Mouse (Mus musculus) right cerebral cortex, postnatal 4 days (tissue): ENCODE measurements at regions not wholly inside any gene's neighbourhood (a gene's known extent, or its start where the extent isn't known, plus 50 kb on each side); places are given as distances from the start of the nearest gene placed in this dataset.

ENCODE experiments used
- DNase-seq: peaks from one replicate; pipeline ENCODE4 v3.0.0-alpha.2; 2022

DNA sequence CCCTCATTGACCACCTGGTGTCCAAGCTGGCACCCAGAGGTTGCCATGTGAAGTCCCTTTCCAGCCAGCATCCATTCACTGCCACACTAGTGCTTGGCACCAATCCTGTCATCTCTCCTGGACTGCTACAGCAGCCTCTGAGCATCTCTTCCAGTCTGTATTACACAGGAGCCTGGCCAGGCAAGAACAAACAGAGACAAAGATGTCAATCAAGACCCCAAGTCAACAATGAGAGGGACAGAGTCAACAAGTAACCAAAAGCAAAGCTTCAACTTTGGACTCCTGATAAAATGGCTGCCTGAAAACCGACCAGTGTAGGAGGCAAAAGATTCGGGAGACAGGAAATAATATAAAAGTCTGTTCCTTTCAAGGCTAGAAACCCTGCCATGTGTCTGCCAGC is 227.3 kb upstream of the Prox1 start:
- no peak for DNase-seq

DNA sequence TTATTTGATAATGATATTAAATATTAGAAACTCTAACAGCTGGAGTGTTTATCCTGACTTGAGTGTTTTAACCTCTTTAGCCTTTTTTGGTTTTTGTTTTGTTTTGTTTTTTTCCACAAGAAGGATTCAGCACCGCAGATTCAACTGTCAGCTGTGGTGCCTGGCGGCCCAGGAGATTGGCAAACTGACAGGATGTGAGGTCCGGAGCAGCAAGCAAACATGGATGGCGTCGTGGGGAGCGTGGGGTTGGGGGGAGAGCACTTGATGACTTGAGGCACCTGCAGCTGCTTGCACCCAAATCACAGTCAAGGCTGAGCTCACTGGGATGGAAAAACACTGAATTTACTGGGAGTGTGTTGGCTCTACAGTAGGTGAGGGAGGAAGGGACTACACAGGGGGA is 222.5 kb upstream of the Prox1 start:
- no peak for DNase-seq

DNA sequence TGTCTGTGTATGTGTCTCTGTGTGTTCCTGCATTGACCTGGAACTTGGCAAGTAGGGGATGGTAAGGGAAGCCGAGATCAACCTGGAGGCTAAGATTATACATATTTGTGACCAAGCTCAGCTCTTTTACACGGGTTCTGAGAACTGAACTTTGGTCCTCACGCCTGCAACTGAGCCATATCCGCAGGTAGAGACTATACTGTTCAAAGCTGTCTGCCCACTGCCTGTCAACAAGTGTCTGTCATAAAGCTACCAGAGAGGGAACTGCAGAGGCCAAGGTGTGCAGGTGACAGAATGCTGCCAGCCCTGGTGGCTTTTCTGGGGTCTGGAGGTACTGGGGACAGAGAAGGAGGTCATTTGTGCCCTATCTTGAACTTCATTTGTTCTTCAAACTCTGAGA is 218.3 kb upstream of the Prox1 start:
- DNase-seq = no peak

DNA sequence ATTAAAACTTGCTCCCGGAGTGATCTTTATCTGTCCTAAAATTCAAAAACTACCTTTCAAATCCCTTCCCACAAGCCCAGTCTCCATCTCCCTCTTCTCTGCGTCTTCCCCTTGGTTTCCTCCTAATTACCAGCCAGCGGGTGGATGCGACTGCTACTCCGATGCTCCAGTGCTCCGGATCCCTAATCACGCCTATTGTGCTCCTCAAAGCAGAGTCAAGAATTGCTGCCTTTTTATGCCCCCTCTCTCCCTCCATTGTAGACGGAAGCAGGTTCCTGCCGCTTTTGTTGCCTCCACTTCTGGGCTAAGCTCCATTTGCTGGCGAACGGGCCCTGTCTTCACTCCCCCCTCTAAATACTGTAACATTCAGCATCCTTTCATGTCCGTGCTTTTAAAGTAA is 214.0 kb upstream of the Prox1 start:
- no peak for DNase-seq

DNA sequence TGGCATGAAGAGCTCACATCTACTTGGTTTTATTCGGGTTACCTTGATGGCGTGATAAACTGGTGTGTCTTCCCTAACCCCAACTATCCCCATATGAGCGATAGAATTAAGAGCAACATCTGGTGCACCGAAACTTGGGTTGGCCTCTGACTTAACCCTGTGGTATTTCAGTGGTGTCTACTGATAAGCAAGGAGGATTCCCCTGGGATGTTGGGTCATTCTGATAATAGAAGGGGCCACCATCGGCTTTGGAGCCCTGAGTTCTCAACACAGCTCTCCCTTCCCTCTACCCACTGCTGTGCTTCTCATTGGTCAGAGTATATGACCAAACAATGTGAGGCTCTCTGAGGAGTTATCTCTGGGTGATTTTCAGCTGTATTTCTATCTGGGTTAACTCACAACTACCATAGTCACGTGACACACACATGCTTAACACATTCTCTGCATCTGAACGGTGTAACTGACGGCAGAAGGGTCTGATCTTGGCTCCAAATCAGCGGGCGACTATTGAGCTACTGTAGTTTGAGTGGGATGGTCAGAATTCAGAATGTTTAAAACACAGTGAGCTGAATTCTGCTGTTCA is 212.8 kb upstream of the Prox1 start:
- no peak for DNase-seq

DNA sequence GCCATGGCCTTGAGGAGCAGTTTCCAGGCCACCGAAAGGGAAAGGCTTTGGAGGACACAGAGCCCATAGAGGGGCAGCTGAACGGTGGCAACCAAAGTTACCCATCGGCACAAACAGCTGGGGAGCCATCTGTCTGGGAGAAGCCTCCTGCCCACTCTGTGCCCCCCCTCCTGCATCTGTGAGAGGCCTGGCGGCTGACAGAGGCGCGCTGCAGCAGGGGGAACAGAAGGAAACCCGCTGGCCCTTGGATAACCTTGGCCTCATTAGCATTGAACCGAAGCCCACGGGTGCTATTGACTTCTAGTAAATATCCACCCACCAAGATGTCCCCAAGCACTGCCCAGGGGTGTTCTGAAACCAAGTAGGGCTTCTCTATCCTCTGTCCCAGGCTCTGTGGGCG is 209.6 kb upstream of the Prox1 start:
- DNase-seq = no peak

DNA sequence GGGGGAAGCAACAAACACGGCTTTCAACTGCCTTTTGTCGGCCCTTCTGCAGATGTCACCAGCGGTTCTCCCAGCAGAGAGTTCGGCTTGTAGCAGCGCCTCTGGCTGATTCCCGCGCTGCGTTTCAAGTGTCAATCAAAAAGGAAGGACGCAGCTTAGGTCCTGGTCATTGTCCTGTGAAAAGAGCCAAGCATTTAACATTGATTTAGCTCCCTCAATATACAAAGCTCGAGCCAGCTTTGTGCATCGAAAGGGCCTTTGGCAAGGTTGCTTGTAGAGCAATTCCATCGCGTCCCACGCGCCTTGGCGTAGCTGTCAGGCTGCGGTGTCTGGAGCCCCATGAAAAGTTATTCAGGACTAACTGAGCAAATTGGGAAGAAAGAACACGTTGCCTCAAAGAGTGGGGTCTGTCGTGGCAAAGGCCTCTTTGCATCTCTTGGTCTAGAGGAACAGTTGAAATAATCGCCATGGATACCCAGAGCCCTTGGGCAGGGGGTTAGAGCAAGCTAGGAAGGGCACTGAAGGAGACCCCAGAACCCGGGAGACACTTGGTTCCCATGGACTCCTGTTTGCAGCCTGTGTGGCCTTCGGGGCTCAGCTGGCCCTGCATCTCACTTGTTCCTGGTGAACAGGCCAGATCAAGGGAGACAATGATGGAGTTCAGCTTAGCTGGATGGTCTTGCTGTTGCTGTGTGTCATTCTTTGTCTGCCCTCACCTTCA is 204.8 kb upstream of the Prox1 start:
- DNase-seq = no peak

DNA sequence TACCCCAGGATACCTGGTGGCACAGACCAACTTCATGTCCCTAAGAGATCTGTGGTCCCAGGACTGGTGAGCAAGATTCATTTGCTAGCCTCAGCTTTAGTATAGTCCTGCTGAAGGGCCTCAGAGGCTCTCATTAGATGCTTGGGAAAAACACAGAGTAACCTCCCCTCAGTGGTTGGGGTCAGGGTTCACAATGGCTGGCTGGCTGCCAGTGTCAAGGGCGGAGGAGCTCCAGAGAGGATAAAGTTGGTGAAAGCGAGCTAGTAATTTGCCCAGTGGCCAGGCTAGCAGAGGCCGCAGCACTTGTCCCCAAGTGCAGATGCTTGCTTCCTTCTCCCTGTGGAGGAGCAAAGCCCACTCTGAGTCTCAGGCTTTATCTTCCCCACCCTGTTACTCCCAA is 203.8 kb upstream of the Prox1 start:
- DNase-seq = no peak

DNA sequence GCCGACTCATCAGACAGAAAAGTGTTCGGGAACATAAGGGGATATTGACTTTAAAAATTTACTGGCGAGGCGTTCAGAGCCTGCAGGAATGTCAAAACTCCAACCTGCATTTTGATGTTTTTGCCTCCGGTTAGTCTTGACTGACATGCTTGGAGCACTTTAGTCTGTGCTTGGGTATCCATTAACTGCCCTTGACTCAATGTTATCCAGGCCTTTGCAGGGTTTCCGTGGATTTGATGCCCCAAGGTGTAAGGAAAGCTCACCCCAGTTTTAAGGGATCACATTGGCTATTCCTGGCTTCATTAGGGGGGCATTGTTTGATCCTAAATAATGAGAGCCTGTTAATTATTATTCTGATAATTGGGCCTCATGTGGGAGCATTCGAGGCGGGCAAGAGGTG is 196.1 kb upstream of the Prox1 start:
- no peak for DNase-seq

DNA sequence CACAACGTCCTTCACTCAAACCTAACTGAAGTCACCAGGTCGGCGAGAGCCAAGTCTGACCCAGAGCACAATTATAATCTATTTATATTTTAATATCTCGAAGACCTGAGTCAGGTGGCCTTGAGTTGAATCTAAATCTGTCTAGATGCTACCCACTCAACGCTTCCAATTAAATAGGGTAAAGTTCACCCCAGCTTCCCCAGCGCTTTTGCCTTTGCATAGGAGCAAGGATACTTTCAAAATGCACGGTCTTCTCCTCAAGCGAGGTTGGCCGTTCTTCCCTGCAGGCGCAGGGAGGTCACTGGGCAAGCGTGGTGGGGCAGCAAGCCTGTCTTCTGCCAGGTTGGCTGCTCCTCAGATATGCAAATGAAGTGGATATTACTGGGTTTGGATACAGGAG is 194.6 kb upstream of the Prox1 start:
- no peak for DNase-seq

DNA sequence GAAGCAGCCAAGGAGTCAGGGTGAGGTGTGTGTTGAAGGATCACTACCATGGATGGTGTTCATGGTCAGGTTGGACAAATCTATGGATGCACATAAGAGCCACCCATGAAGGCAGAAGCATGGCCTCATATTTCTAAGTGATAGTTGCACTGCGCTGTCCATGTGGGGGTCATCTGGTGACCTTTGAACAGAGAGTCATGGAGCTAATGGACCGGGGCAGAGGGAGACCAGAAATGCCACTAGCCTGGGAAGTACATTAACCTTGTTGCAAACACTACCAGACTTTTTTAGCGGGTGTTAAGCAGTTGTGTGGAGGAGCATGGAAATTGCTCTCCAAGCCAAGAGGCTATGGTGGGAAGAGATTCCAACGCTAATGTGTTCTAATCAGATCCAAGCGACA is 190.1 kb upstream of the Prox1 start:
- no peak for DNase-seq

DNA sequence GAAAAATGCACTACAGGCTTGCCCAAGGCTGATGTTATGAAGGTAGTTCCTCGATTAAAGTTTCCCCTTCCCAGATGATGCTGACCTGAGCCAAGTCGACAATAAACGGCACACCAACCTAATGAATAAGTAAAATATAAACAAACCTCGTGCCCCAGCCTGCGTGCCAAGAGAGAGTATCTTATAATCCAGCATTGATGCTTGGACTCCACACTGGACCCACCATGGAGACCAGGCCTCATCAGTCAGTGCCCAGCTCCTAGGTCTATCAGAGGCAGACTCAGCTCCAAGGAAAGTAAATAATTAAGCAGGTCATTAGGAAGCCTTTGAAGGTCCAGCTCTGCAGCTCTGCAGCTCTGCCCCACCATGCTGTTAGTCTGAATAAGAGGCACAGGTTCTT is 187.3 kb upstream of the Prox1 start:
- DNase-seq = no peak

DNA sequence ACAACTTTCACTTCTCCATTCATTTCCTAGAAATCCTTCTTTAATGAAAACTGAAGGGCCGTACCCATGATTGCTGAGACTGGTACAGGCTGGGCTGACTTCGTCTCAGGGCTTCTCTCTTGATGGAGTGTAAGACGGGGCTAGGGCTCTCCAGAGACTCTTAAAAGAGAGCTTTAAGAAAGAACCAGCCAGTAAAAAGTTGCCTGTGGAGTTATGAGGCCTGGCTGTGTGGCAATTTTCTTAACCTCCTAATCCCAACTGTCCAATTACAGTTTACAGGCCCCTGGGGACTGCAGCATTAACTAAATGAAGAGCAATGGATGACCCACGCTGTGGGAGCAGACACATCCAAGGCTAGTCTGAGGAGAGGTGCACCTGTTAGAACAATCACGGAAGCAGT is 177.1 kb upstream of the Prox1 start:
- DNase-seq = no peak

DNA sequence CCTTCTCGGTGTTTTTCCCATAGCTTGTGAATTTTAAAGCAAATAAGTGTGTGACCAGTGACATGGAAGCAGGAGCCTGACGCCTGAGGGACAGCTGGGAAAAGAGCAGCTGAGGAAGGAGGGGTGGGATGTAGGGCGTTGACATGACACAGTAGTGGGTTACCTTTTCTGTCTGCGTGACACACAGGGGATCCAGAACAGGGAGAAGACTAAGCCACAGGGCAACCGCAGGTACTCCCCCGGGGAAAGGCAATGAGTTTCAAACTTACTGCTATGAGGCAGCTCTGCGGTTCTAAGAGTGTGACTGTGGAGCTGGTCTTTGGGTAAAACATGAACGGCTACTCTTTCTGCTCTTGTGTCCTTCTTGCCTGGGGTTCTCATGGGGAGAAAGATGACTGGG is 170.2 kb upstream of the Prox1 start:
- no peak for DNase-seq

DNA sequence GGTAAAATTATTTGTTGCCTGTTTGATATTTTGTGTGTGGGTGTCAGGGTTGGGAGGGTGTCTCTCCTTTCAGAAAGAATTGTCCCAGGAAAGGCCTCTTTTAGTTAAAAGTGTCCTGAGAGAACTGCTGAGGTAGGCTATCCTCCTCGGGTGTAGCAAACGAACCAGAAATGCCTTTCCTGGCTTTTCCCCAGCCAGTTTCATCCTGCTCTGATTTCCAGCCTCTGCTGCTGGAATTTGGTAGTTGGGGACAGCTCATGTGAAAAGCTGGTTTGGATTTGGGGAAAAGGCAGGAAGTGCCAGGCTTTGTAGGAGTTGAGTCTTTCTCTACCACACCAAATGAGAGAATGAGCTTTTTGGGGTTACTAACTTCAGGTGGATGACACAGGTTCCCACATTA is 164.0 kb upstream of the Prox1 start:
- DNase-seq = no peak

DNA sequence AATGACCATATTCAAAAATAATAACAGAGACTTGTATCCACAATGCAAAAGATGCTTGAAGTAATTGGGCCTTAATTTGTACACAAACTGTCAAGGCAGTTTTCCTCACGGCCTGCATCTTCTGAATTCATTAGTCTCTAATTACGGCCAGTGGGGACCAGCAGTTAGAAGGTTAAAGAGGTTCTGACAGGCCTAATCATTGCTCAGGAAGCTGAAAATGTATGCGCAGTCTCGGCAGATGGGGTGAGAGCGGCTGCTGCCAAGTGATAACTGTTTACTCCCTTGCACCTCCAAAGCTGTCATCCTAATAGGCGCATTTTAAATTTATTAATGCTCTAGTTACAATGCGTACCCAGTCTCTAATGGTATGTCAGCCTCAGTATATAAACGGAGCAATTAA is 163.5 kb upstream of the Prox1 start:
- DNase-seq = no peak

DNA sequence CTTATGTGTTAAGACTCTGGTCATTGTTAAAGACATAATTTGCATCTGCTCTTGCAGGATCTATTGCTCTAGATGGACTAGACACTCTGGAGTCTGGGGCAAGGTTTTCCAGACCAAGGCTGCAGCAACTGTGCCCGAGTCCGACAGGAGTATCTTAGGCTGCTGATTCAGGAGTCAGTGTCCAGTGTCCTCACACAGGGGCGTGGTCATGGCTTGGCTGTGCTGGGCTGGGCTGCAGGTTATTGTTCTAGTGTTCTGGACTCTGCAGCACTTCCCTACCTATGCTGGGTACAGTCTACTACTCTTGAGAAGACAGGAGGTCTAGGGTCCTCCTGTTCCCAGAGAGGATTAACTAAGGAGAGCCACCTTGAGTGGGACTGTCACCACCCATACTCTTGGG is 161.5 kb upstream of the Prox1 start:
- no peak for DNase-seq

DNA sequence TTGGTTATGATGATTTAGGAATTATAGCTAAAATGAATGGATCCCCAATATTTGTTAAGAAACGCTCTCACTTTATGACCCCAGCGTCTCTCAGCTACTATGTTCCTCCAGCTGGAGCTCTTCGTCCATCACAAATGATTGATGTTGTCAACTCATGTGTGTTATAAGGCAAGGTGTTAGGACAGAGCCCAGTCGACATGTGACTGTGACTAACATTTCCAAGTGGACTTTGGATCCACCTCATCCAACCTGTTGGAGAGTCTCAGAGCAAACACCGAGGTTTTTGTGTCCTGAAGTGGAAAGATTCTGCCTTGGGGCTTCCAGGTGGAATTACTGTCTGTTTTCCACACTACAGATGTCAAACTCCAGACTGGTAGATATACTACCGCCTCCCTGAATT is 154.0 kb upstream of the Prox1 start:
- no peak for DNase-seq

DNA sequence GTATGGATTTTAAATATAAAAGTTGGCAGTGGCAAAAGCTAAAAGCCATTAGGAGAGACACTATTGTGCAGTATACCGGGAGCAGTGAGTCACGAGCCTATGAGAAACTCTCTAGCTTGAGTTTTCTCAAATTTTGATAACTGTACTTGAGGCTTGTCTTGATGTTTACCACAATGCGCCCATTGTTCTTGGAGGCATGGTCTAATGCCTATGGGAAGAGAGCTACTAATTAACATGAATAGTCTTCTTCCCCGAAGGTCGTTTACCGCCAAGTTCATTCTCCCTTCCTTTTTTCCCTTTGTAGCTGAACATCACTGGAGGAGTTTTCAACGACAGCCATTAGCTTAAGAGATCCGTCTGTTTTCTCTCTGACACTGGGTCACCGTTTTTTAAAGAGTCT is 153.2 kb upstream of the Prox1 start:
- DNase-seq = no peak

DNA sequence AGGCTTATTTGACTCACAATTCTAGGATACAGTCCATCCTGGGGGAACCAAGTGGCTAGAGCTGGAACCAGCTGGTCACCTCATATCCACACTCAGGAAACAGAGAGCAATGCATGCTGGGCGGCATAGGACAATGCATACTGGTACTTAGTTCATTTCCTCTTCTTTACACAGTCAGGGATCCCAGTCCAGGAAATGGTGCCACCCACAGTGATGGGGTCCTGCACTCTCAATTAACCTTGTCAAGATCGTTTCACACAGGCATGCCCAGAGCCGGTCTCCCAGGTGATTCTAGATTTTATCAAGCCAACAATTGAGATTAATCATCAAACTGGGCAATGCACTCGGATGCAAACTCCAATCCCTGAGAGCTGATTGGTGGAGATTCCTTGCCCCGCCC is 145.7 kb upstream of the Prox1 start:
- no peak for DNase-seq

DNA sequence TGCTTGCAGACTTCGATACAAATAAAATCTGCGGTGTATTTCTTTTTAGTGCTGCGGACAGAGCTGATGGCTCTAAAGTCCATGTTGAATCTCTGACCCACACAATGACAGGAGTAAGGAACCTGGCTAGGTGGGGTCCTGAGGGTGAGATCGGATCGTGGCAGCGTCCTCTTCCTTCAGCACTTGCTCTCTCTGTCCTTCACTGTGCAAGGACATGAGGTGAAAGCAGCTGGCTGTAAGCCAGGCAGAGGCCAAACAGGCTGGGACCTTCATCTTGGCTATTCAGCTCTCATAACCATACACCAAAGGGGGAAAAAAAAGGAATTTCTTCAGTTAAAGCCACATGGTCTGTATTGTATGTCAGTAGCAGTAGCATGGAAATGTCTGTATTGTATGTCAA is 139.3 kb upstream of the Prox1 start:
- DNase-seq = no peak

DNA sequence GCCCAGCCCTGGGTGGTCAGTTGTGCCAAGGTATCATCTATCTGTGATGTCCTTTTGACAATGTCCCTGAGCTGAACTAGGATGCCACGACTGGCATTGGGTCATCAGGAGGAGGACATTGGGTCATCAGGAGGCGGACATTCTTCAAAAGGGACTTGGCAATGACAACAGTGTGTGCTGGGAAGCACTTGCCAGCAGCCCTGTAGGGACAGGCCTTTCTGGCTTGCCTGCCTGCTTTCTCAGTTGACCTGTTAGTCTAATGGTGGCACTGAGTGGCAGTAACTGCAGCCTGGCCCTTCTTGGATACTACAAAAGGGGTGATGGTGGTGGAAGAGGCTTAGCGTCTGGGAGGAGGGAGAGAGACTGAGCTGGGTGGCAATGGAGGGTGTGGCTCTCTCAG is 137.2 kb upstream of the Prox1 start:
- no peak for DNase-seq

DNA sequence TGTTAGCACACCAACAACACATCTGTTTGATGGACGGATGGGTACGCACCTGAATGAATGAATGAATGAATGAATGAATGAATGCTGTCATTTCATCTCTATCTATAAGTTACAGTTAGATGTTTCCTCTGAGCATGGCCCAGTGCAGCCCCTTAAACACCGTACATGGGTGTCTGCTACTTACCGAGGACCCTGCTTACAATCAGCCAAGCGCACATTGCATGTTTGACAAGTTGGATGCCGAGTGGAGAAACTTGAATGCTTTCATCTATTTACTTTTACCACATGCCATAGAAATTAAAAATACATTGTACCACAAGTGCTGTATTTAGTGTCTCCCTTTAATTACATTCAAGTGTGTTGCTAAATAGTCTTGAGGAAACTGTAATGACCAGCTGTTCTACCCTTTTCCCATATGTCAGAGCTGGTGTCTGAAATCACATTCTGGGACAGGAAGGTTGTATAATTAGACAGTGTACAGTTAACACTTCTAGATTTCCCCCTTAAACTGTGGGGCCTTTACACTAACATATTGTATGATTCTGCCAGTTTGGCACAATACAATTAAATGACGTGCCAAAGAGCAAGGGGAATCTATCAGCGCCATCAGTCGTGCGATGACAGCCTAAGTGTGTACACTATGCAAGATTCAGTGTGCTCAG is 127.3 kb upstream of the Prox1 start:
- no peak for DNase-seq

DNA sequence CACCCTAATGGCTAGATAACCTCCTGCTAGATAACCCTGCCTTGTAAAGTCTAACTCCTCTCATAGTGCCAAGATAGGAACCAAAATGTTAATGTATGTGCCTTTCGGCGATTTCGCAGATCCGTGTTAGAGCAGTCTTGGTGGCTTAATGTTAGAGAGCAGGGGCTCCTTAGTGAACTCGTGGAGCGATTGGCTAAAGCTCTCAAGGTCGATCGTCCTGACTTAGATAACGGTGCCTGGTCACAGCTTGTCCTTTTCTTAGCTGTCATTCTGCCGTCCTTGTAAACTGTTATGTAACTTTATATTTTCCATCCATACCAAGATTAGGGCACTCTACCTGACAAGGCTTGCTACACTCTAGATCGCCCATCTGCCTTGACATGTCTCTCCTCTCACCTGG is 119.5 kb upstream of the Prox1 start:
- DNase-seq = no peak
